Mouse (Mus musculus) CD4-positive, CD25-positive, alpha-beta regulatory T cell, adult 4 months (primary cell): ENCODE data around the gene Dock9. TPM values are rescaled to one million over a fixed set of nuclear protein-coding genes. Genes with fewer than 3 reads are reported as not detected.
A peak's percentile ranks its signal among the peaks of the same experiment; 100 is the strongest.
"Not testable (repeated sequence)": the region's sequence is repeated elsewhere in the genome, so short reads cannot be mapped to it uniquely, and the experiment has no call there.

Source experiments
- ATAC-seq: one replicate; pipeline ENCODE4 v1.8.0; 2017
- polyA plus RNA-seq, 2 experiments: library from polyadenylated mRNA; unstranded; fragments of 100-300 nt; shearing (Covaris generic); gene quantifications; one replicate each; pipeline ENCODE4 v1.2.1; 2017

Gene Dock9
- polyA plus RNA-seq, 2 experiments from 2014 or later: 5.7 to 5.8 TPM

DNA sequence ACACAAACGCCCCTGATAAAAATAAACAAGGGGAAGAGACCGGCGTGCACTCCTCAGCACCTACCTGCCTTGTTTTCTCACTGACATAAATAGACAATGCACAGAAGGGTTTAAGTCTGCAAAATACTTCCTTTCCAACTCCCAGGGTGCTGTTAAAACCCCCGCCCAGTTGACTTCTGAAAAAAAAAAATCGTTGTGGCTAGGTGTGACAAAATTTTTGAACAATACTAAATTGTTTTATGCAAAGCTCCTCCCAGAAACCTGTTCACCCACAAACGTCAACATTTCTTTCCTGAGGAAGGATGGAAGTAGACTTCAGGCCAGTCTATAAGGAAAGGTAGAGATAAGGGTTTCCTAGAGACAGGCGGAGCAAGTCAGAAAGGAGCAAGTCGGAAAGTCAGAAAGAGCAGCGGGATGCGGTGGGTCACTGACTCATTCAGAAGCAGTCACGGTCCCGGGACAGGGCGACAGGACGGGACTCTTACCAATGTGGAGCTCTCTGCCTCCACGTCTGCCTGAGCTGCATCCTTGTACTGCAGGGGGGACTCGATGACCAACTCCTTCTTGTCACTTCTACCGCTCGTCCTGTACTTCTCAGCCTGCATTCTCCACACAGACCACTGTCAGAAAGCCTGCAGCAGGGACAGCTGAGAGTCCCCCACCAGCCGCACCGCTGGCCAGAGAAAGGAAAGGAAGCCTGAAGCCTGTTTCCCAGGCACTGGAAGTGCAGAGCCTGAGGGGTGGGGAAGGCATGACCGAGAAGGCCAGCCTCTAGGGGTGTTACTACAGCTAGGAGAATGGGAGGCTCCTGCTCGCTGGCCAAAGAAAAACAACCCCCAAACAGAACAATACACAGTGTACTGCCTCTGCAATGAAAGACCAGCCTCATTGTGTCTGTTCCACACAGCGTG lies 99.7 kb downstream of the Dock9 start:
- ATAC-seq: no peak

GRCm38 (mm10) chr14:121697143-121697680 lies 100.4 kb downstream of the Dock9 start:
- no peak for ATAC-seq

- peak; percentile 63 for ATAC-seq
These were observed 101.1 kb downstream of the Dock9 start for GRCm38 (mm10) chr14:121696429-121697118.

- no peak for ATAC-seq
These were observed 102.9 kb downstream of the Dock9 start for GRCm38 (mm10) chr14:121694706-121695105.

DNA sequence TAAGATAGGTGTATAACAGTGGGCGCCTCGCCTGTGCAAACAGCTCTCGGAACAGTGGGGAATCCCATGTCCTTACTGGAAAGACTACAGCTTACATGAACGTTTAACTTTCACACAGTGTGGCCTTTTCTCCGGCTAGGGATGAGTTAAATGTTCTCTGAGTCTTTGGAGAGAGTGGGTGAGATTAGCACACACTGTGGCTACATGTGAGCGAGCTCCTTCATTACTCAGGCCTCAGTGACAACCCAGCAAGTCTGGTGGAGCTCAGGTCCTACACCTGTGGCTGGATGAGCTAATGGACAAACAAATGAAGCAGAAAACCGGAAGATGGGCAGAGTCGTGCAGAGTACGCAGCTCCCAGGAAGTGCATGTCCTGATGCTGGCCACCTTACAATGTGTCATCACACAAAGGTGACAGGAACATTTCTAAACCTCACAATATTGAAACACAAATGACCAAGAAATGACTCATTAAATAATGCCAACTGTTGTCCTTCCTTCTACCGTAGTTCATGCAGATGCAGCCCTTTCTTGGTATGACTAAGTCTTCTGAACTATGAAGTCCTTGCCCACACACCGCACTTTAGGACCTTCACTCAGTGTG lies 103.5 kb downstream of the Dock9 start:
- no peak for ATAC-seq

GRCm38 (mm10) chr14:121689649-121690048 lies 108.0 kb downstream of the Dock9 start:
- ATAC-seq: not testable (repeated sequence)

- no peak for ATAC-seq
These were observed 109.5 kb downstream of the Dock9 start for GRCm38 (mm10) chr14:121688175-121688574.

GRCm38 (mm10) chr14:121687274-121687673 lies 110.4 kb downstream of the Dock9 start:
- ATAC-seq: no peak

DNA sequence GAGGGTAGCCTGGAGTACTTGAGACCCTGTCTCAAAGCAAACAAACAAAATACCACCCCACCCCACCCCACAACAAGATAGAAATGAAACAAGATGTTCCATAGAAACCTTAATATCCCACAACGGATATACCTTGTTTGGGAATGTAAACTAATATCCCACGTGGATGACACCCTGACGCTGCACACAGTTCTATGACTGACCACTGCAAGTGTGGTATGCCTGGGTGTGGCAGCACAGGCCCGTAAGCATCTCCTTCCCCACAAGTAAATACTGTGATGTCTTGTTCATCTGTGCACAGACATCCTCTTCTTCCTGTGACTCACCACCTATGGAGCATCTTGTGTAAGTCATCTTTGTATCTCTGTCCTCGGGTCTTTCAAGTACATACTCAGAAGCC lies 118.7 kb downstream of the Dock9 start:
- ATAC-seq: no peak

DNA sequence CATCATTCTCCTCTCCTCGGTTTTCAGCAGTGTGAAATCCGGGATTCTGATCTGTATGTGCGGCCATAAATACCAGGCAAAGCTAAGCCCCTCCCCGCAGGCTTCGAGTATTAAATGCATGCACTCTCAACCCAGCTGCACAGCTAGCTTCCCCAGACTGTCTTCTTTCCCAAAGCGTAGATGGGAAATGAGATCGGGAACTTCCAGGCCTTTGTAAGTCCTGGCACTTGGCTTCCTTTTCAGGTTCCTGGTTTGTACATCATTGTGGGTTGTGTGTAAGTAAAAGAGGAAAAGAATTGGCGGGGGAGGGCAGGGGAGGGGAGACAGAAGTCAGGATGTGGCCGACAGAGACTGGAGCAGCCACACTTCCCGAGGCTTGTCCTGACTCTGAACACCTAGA lies 119.2 kb downstream of the Dock9 start:
- ATAC-seq: no peak

DNA sequence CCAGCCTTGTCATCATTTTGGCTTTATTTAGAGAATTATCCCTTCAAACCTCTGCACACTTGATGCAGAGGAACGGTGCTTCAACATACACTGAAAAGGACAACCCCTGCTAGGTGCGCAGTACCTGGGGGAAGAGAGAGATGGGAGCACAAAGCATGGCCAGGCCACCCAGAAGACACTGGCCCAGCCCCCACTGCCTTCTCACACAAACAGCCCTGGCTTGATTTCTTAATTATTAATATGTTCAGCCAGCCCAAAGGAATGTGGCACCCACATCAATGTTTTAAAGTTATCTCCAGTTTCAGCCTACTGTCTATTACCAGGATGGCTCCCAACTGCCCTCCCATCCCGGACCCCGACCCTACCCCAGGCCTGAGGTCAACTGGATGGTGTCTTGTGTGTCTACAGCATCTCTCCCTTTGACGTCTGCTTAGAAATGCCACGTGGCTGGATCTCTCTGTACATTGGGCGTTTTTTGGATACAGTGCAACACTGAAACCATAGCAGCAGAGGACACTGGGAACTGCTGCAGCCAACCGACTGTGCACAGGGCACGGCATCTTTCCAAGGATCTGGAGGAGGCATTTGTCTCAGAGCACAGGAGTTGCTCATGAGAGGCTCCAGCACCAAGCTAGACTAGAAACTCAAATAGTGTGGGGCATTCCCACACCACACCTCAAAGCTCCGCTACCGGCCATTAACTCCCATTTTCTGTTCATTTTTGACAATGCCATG lies 120.9 kb downstream of the Dock9 start:
- no peak for ATAC-seq

DNA sequence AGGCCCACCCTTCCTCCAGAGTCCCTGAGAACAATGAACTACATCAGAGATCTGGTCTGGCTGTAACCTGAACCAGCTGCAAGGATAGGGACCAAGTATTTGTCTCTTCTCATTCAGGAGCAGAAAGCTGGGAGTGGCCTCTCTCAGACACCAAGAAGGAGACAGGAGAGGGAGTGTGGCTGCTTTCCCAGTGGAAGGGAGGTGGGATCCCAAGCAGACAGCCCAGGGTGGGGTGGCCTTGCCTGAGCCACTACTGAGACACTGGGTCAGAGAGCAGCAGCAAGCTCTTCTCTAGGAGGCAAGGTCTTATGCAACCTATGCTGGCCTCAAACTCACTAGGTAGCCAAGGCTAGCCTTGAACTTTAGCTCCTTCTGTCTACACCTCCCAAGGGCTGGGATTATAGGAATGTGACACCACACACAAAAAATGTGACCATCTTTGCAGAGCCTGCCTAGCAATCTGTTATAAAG lies 121.5 kb downstream of the Dock9 start:
- ATAC-seq: no peak

DNA sequence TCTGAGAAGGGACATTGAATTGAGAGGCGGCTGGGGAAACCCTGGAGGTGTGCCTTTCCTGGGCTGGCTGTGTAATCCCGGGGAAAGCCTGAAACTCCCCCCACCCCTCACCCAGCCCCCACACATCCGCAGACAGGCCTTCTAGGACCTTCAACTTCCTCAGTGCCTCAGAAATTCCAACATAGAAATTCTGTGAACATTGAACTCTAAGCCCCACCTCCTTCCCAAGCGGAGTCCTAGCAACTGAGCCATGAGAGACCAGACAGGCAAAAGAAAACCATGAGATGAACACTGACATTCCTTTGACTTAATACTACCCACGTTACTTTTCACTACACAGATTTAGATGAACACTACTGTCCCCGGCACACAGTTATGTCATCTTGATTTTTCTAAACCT lies 122.1 kb downstream of the Dock9 start:
- ATAC-seq: no peak

- no peak for ATAC-seq
These were observed 122.5 kb downstream of the Dock9 start for GRCm38 (mm10) chr14:121675146-121675545.

DNA sequence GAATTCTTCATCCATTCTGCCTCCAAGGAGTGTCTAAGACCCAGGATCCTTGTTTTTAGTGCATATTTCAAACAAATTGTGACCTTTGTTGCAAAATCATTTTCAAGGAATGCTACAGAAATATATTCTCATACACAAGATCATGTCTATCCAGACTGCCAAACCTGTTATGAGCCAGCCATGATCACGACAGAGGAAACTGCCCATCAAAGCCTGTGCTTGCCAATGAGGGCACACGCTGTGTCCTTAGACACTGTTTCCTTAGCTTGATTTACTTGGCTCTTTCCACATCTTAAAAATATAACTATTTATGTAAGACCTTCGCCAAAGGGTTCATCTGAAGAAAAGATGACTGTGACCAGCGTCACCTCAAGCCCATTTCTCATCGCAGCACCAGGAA lies 127.6 kb downstream of the Dock9 start:
- ATAC-seq: no peak

- ATAC-seq: no peak
These were observed 130.9 kb downstream of the Dock9 start for GRCm38 (mm10) chr14:121666641-121667274.

- no peak for ATAC-seq
These were observed 131.9 kb downstream of the Dock9 start for GRCm38 (mm10) chr14:121665693-121666273.

GRCm38 (mm10) chr14:121663913-121664312 lies 133.7 kb downstream of the Dock9 start:
- no peak for ATAC-seq

- ATAC-seq: no peak
These were observed 136.7 kb downstream of the Dock9 start for GRCm38 (mm10) chr14:121660918-121661317.

- no peak for ATAC-seq
These were observed 137.3 kb downstream of the Dock9 start for GRCm38 (mm10) chr14:121660167-121660894.
